Mouse (Mus musculus): Measurements from ENCODE around the gene Bad.

Gene Bad

GRCm38 (mm10) chr19:6987061-6987903 is 45.6 kb downstream of the Bad start, which contains the start of gene Vegfb:
TSS of gene Vegfb (minus strand) at chr19:6987651.
- peak; percentile 69 for DNase-seq

GRCm38 (mm10) chr19:6987904-6988285 is 46.2 kb downstream of the Bad start:
- DNase-seq: no peak

- DNase-seq: peak; percentile 23
Observed at GRCm38 (mm10) chr19:6989251-6989650, 47.6 kb downstream of the Bad start.

- peak; percentile 7 for DNase-seq
Observed at GRCm38 (mm10) chr19:6990712-6991111, 49.1 kb downstream of the Bad start.

- DNase-seq: peak; percentile 12
Observed at GRCm38 (mm10) chr19:6991166-6991565, 49.5 kb downstream of the Bad start.

GRCm38 (mm10) chr19:6992011-6992858 is 50.6 kb downstream of the Bad start, which contains the start of gene Dnajc4:
TSS of gene Dnajc4 (minus strand) at chr19:6992572.
- DNase-seq: peak; percentile 98

- no peak for DNase-seq
Observed at GRCm38 (mm10) chr19:6993011-6993770, 51.5 kb downstream of the Bad start.

- no peak for DNase-seq
Observed at GRCm38 (mm10) chr19:6994002-6994401, 52.3 kb downstream of the Bad start.

- peak; percentile 13 for DNase-seq
Observed at GRCm38 (mm10) chr19:6994489-6994888, 52.8 kb downstream of the Bad start.

GRCm38 (mm10) chr19:6995255-6995991 is 53.8 kb downstream of the Bad start:
- peak; percentile 41 for DNase-seq

GRCm38 (mm10) chr19:6996006-6996405 is 54.3 kb downstream of the Bad start, which contains the start of the genes Nudt22 and Trpt1:
TSS of gene Nudt22 (minus strand) at chr19:6996117.
TSS of gene Trpt1 (plus strand) at chr19:6996131.
- peak; percentile 96 for DNase-seq

GRCm38 (mm10) chr19:6997721-6998290 is 56.1 kb downstream of the Bad start:
- no peak for DNase-seq

- no peak for DNase-seq
Observed at GRCm38 (mm10) chr19:6999360-7000063, 57.9 kb downstream of the Bad start.

All from kidney, adult 9 months (tissue).